Comparison of ENCODE assay signal across 9 mouse cellular contexts in the genomic region with DNA sequence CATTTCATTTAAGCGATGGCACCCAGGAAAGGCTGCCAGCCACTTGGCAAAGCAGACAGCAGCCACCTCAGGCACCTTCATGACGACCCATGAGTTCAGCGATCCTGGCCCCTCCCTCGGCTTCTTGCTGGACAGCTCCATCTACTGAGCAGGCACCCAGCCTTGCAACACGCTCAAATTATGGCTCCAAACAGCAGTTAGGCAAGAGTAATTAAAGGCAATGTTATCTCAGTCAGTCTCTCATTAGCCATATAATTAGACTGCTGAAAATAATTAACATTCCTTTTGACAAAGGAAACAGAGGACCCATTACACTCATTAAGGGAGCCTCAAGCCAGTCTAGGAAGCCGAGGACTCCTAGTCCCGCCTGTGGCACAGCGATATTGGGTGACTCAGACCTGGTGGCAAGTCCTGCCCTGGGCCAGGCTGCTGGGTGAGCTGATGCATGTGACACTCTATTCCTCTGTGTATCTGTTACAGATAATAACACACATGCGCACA. TPM values are rescaled to one million over a fixed set of nuclear protein-coding genes. Genes with fewer than 3 reads are reported as not detected.
DNase-seq lines count a peak whose midpoint lies in the region; ATAC-seq lines count a peak whose summit lies in the region.
"Had no signal": no experiment of that assay in that cellular context is flagged by ENCODE, and none has a peak within 500 bp of the region (broad histone marks: within the 10 kb centered on the region; RNA-seq: fewer than 3 reads in every experiment).

No protein-coding gene starts in this region.

- H3K9me3 ChIP-seq in hindbrain, embryonic 12.5 days (replicated peaks) = no peaks in the 10 kb centered on the region
- no peaks in the 10 kb centered on the region for H3K9me3 ChIP-seq in hindbrain, embryonic 10.5 days
- H3K9me3 ChIP-seq in forebrain, embryonic 16.5 days (ENCODE audit: control insufficient read depth, low read length) = no peaks in the 10 kb centered on the region

- no peak overlapping the region for H3K4me2 ChIP-seq in hindbrain, embryonic 12.5 days (replicated peaks)
- no peak overlapping the region for H3K4me2 ChIP-seq in forebrain, embryonic 16.5 days (ENCODE audit: low read length)

- H3K36me3 ChIP-seq in hindbrain, embryonic 12.5 days = no peaks in the 10 kb centered on the region
- no peaks in the 10 kb centered on the region for H3K36me3 ChIP-seq in hindbrain, embryonic 10.5 days
- no peaks in the 10 kb centered on the region for H3K36me3 ChIP-seq in forebrain, embryonic 16.5 days (ENCODE audit: control insufficient read depth, insufficient read depth)

- 60% methylated on average over 9 of the region's 9 CpGs for WGBS in hindbrain, embryonic 12.5 days
- WGBS in hindbrain, embryonic 10.5 days = 72% methylated on average over 9 of the region's 9 CpGs
- 21% methylated on average over 9 of the region's 9 CpGs for WGBS in forebrain, embryonic 16.5 days

- no peak overlapping the region for H3K4me3 ChIP-seq in hindbrain, embryonic 12.5 days
- H3K4me3 ChIP-seq in hindbrain, embryonic 10.5 days = no peak overlapping the region
- no peak overlapping the region for H3K4me3 ChIP-seq in forebrain, embryonic 16.5 days (replicated peaks; ENCODE audit: low read length)

- peak; percentile 65; the same call in 1 of the 2 replicates for ATAC-seq in hindbrain, embryonic 12.5 days (ENCODE audit: low FRiP score)
- peak; percentile 86 for ATAC-seq in forebrain, embryonic 16.5 days
- ATAC-seq in erythroblast, adult 5-6 weeks (replicated peaks; ENCODE audit: low FRiP score, poor library complexity, severe bottlenecking) = no peak

- peaks cover 4% of the 10 kb centered on the region; the same call in 1 of the 2 replicates for H3K4me1 ChIP-seq in hindbrain, embryonic 12.5 days
- H3K4me1 ChIP-seq in hindbrain, embryonic 10.5 days (replicated peaks) = no peaks in the 10 kb centered on the region
- peaks cover 26% of the 10 kb centered on the region for H3K4me1 ChIP-seq in forebrain, embryonic 16.5 days (replicated peaks; ENCODE audit: control insufficient read depth, insufficient read depth, low read length)

- no peak for DNase-seq in hindbrain, embryonic 10.5 days (ENCODE audit: low spot score)
- DNase-seq in ovary, postnatal 36 days (ENCODE audit: low spot score) = peak; percentile 29
- DNase-seq in ovary, postnatal 10 days (ENCODE audit: low spot score) = no peak
- DNase-seq in frontal cortex, postnatal 14 days (ENCODE audit: low spot score in 2 of 2) = no peak
- DNase-seq in natural killer cell, adult 2 months (ENCODE audit: low spot score in 2 of 2) = no peak
- DNase-seq: thymus, postnatal 14 days had no signal

- no peak overlapping the region for H3K27ac ChIP-seq in hindbrain, embryonic 12.5 days
- H3K27ac ChIP-seq in hindbrain, embryonic 10.5 days = no peak overlapping the region
- peak overlapping the region; percentile 40; the same call in 1 of the 2 replicates for H3K27ac ChIP-seq in forebrain, embryonic 16.5 days (ENCODE audit: low read length)

- H3K27me3 ChIP-seq in hindbrain, embryonic 12.5 days = no peaks in the 10 kb centered on the region
- H3K27me3 ChIP-seq in hindbrain, embryonic 10.5 days (ENCODE audit: insufficient read depth, poor library complexity, severe bottlenecking) = no peaks in the 10 kb centered on the region
- no peaks in the 10 kb centered on the region for H3K27me3 ChIP-seq in forebrain, embryonic 16.5 days (replicated peaks; ENCODE audit: control insufficient read depth, insufficient read depth, low read length)

- no peak overlapping the region for H3K9ac ChIP-seq in hindbrain, embryonic 12.5 days
- no peak overlapping the region; the same call in 1 of the 2 replicates for H3K9ac ChIP-seq in forebrain, embryonic 16.5 days (replicated peaks; ENCODE audit: low read depth, low read length)

RNA-seq across cellular contexts. Expression of gene Tmem229b, which starts 19.8 kb away (rescaled TPM):
- 23.6 and 27.5 TPM in 2 replicates for polyA plus RNA-seq in hindbrain, embryonic 12.5 days (2016; fragmentation: Nextera tagmentation; extraction: Ambion mirVana)
- polyA plus RNA-seq in hindbrain, embryonic 10.5 days (2016; fragmentation: Nextera tagmentation; extraction: Ambion mirVana) = 4.5 and 7.3 TPM in 2 replicates
- polyA plus RNA-seq in forebrain, embryonic 16.5 days (2015; fragmentation: Nextera tagmentation; extraction: Ambion mirVana) = 62.1 and 66.7 TPM in 2 replicates
- 7.1 and 9.0 TPM in 2 replicates for total RNA-seq in erythroblast, adult 5-6 weeks (2015; ENCODE audit: low replicate concordance)
- total RNA-seq in erythroblast, adult 5-6 weeks (2017; ENCODE audit: low replicate concordance) = 5.4 and 9.5 TPM in 2 replicates

RNA-seq across cellular contexts. Expression of gene Plekhh1, which starts 41.3 kb away (rescaled TPM):
- 4.9 and 5.7 TPM in 2 replicates for polyA plus RNA-seq in hindbrain, embryonic 12.5 days (2016; fragmentation: Nextera tagmentation; extraction: Ambion mirVana)
- polyA plus RNA-seq in hindbrain, embryonic 10.5 days (2016; fragmentation: Nextera tagmentation; extraction: Ambion mirVana) = 6.7 TPM in 2 replicates
- polyA plus RNA-seq in forebrain, embryonic 16.5 days (2015; fragmentation: Nextera tagmentation; extraction: Ambion mirVana) = 2.1 and 2.5 TPM in 2 replicates
- total RNA-seq in erythroblast, adult 5-6 weeks (2015; ENCODE audit: low replicate concordance) = not detected in 2 replicates
- not detected in 2 replicates for total RNA-seq in erythroblast, adult 5-6 weeks (2017; ENCODE audit: low replicate concordance)
